Mouse (Mus musculus): ENCODE results near the gene Vmn1r221. TPM values are rescaled to one million over a fixed set of nuclear protein-coding genes. Genes with fewer than 3 reads are reported as not detected.

Gene Vmn1r221
- polyA plus RNA-seq, 1 experiment from 2014 or later, result not detected

Other genes with a start within 250 kb of the Vmn1r221 start
- not detected in 2 replicates for gene Vmn1r213, start 206.5 kb upstream of the Vmn1r221 start, polyA plus RNA-seq (2016; fragmentation: Nextera tagmentation; extraction: Ambion mirVana)
- not detected in 2 replicates for gene Vmn1r214, start 183.7 kb upstream of the Vmn1r221 start, polyA plus RNA-seq (2016; fragmentation: Nextera tagmentation; extraction: Ambion mirVana)
- gene Vmn1r215, start 146.1 kb upstream of the Vmn1r221 start, polyA plus RNA-seq (2016; fragmentation: Nextera tagmentation; extraction: Ambion mirVana), result not detected in 2 replicates
- gene Vmn1r217, start 95.9 kb upstream of the Vmn1r221 start, polyA plus RNA-seq (2016; fragmentation: Nextera tagmentation; extraction: Ambion mirVana), result not detected in 2 replicates
- gene Vmn1r218, start 81.0 kb upstream of the Vmn1r221 start, polyA plus RNA-seq (2016; fragmentation: Nextera tagmentation; extraction: Ambion mirVana), result not detected in 2 replicates
- gene Vmn1r219, start 54.8 kb upstream of the Vmn1r221 start, polyA plus RNA-seq (2016; fragmentation: Nextera tagmentation; extraction: Ambion mirVana), result not detected in 2 replicates
- not detected in 2 replicates for gene Vmn1r220, start 26.2 kb upstream of the Vmn1r221 start, polyA plus RNA-seq (2016; fragmentation: Nextera tagmentation; extraction: Ambion mirVana)
- gene Vmn1r222, start 21.8 kb downstream of the Vmn1r221 start, polyA plus RNA-seq (2016; fragmentation: Nextera tagmentation; extraction: Ambion mirVana), result not detected in 2 replicates
- 0.04 TPM in 1 of 2 replicates, not detected in the other for gene Vmn1r223, start 33.0 kb downstream of the Vmn1r221 start, polyA plus RNA-seq (2016; fragmentation: Nextera tagmentation; extraction: Ambion mirVana)
- gene Zfp322a, start 155.1 kb downstream of the Vmn1r221 start, polyA plus RNA-seq (2016; fragmentation: Nextera tagmentation; extraction: Ambion mirVana), result 51.9 and 57.7 TPM in 2 replicates
- gene Abt1, start 209.7 kb downstream of the Vmn1r221 start, polyA plus RNA-seq (2016; fragmentation: Nextera tagmentation; extraction: Ambion mirVana), result 11.4 TPM in 2 replicates

Measured in neural tube, embryonic 12.5 days (tissue).